Mouse (Mus musculus) spleen, adult 2 months (tissue): Measurements from ENCODE around the gene Hsd11b1. TPM values are rescaled to one million over a fixed set of nuclear protein-coding genes. Genes with fewer than 3 reads are reported as not detected.
A peak's percentile ranks its signal among the peaks of the same experiment; 100 is the strongest.

Experiments used
- DNase-seq, 2 experiments: peaks; one replicate each; pipeline versions ENCODE4 v3.0.0 to v3.0.0-alpha.2; 2012 to 2021; ENCODE audit warnings: low spot score in 2 of 2, low read depth in 1 of 2
- H3K27ac ChIP-seq: fragments of 200-500 bp; 2 replicates; pipeline ENCODE4 v1.5.1; 2012; ENCODE audit warnings: low read length, inconsistent platforms; ENCODE audit not compliant: insufficient read depth
- H3K27me3 ChIP-seq: fragments of 200-500 bp; 2 replicates; pipeline ENCODE4 v1.6.1; 2012; ENCODE audit warnings: mild to moderate bottlenecking, moderate library complexity, low read length, inconsistent platforms; ENCODE audit not compliant: control insufficient read depth, insufficient read depth
- H3K36me3 ChIP-seq: fragments of 200-500 bp; 2 replicates; pipeline ENCODE4 v1.6.1; 2012; ENCODE audit warnings: mild to moderate bottlenecking, low read length, inconsistent platforms; ENCODE audit not compliant: control insufficient read depth, insufficient read depth
- H3K4me1 ChIP-seq: fragments of 200-500 bp; 2 replicates; pipeline ENCODE4 v1.6.1; 2011; ENCODE audit warnings: inconsistent platforms; ENCODE audit not compliant: control insufficient read depth, insufficient read depth, insufficient read length
- H3K4me3 ChIP-seq: fragments of 200-500 bp; 2 replicates; pipeline ENCODE4 v1.5.1; 2011; ENCODE audit warnings: mild to moderate bottlenecking, inconsistent platforms; ENCODE audit not compliant: insufficient read depth, insufficient read length; ENCODE audit errors: extremely low read depth
- CTCF ChIP-seq: fragments of 200-500 bp; IDR thresholded peaks from 2 replicates; pipeline ENCODE4 v1.5.1; 2011; ENCODE audit warnings: mild to moderate bottlenecking, inconsistent platforms; ENCODE audit not compliant: insufficient read depth, insufficient read length, insufficient replicate concordance; ENCODE audit errors: extremely low read depth
- POLR2A ChIP-seq: fragments of 200-500 bp; IDR thresholded peaks from 2 replicates; pipeline ENCODE4 v1.6.1; 2011; ENCODE audit warnings: low read depth, low read length, inconsistent platforms
- WGBS: fragments of 180-500 bp; shearing (Covaris S2); methylation state at CpG from one replicate; pipeline ENCODE4 v1.1.7; 2018; 5-methylcytosine and 5-hydroxymethylcytosine counted together
- polyA plus RNA-seq: library from polyadenylated mRNA; depleted of rRNA; stranded (reverse); fragments of >200 nt; gene quantifications from 2 replicates; pipeline ENCODE4 v1.2.3, GENCODE M21; 2012

Hsd11b1 gene
- polyA plus RNA-seq, 1 experiment: 33.5 TPM

- no peaks in the 10 kb centered on the region for H3K36me3 ChIP-seq
- DNase-seq: no peak
- WGBS: 89% methylated on average over 2 of the region's 2 CpGs
- H3K4me3 ChIP-seq: no peak overlapping the region
- TF ChIP-seq POLR2A: no peak
- TF ChIP-seq CTCF: no peak
- H3K27me3 ChIP-seq: no peaks in the 10 kb centered on the region
- H3K27ac ChIP-seq: 0 out of 2 replicates have a peak overlapping the region, but pooled peaks have one; percentile 16
- H3K4me1 ChIP-seq: peaks cover 13% of the 10 kb centered on the region; the same call in 1 of the 2 replicates
These were observed 31.1 kb downstream of the Hsd11b1 start for GRCm38 (mm10) chr1:193232732-193233131.

GRCm38 (mm10) chr1:193230935-193231334 is 32.9 kb downstream of the Hsd11b1 start:
- no peak for DNase-seq
- H3K27me3 ChIP-seq: no peaks in the 10 kb centered on the region
- H3K4me3 ChIP-seq: no peak overlapping the region
- no peak overlapping the region; the same call in 1 of the 2 replicates for H3K27ac ChIP-seq
- H3K4me1 ChIP-seq: peaks cover 13% of the 10 kb centered on the region; the same call in 1 of the 2 replicates
- H3K36me3 ChIP-seq: no peaks in the 10 kb centered on the region
- TF ChIP-seq POLR2A (no peak), CTCF (no peak)
- 28% methylated on average over 5 of the region's 5 CpGs for WGBS

GRCm38 (mm10) chr1:193230531-193230930 is 33.3 kb downstream of the Hsd11b1 start:
- no peak overlapping the region for H3K4me3 ChIP-seq
- TF ChIP-seq POLR2A (no peak), CTCF (no peak)
- no peaks in the 10 kb centered on the region for H3K27me3 ChIP-seq
- no peak for DNase-seq
- H3K36me3 ChIP-seq: no peaks in the 10 kb centered on the region
- H3K27ac ChIP-seq: no peak overlapping the region
- WGBS: 66% methylated on average over 3 of the region's 3 CpGs
- H3K4me1 ChIP-seq: peaks cover 13% of the 10 kb centered on the region; the same call in 1 of the 2 replicates

GRCm38 (mm10) chr1:193229570-193229969 is 34.3 kb downstream of the Hsd11b1 start:
- Histone ChIP-seq H3K4me1 (peaks cover 9% of the 10 kb centered on the region; the same call in 1 of the 2 replicates), H3K27ac (no peak overlapping the region), H3K36me3 (no peaks in the 10 kb centered on the region), H3K4me3 (no peak overlapping the region), H3K27me3 (no peaks in the 10 kb centered on the region)
- 91% methylated on average over 5 of the region's 5 CpGs for WGBS
- TF ChIP-seq CTCF (no peak), POLR2A (no peak)
- DNase-seq: no peak

DNA sequence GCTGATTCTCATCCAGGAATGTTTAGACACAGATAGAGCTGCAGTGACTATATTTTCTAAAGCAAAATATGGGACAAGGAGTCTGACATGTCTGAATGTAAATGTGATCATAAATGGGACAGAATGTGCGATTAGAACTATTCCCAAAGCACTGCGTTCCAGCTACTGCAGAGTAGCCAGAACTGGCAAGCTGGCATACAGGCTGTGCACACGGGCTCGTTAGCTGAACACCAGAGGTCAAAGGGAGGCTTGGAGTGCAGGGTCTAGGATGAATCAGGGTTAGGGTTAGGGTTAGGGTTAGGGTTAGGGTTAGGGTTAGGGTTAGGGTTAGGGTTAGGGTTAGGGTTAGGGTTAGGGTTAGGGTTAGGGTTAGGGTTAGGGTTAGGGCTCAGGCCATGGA is 36.3 kb downstream of the Hsd11b1 start:
- WGBS: 92% methylated on average over 4 of the region's 4 CpGs
- DNase-seq: no peak
- TF ChIP-seq CTCF (no peak), POLR2A (no peak)
- Histone ChIP-seq H3K27me3 (no peaks in the 10 kb centered on the region), H3K4me3 (no peak overlapping the region), H3K4me1 (peaks cover 6% of the 10 kb centered on the region; the same call in 1 of the 2 replicates), H3K36me3 (peaks cover 1% of the 10 kb centered on the region; the same call in 1 of the 2 replicates), H3K27ac (no peak overlapping the region)

DNA sequence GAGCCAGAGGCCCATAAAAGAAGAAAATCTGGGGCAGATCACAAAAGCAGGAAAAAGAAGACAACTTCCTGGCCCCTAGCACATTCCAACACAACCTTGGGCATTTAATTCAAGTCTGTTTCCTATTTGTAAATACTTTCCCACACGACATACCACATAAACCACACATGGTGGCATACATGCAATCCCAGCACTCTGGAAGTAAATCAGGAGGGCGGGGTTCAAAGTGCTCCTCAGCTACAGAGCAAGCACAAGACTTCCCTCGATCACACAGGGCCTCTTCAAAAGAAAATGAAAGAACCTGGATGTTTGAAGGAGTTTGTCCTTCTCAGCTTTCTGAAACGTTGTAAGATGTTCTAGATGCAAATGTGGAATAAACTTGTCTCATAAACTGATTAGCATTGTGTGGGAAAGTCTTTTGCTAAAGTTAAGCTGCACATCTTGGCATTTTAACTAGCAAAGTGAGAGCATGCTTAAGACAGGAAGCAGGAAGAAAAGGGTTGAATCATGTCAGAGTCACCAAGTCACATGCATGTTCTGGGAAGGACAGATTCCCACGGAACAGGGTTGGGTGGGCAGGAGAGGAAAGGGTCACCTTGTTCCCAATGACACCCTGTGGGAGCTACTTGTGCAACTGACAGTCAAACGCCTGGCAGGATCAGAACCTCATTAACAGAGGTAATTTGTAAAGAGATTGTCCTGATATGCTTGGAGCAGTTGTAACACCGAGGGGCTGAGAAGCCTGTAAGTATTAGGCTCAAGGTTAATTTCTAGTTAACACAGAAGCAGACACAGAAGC is 37.0 kb downstream of the Hsd11b1 start:
- Histone ChIP-seq H3K4me3 (no peak overlapping the region), H3K27me3 (no peaks in the 10 kb centered on the region), H3K4me1 (peaks cover 6% of the 10 kb centered on the region; the same call in 1 of the 2 replicates), H3K27ac (no peak overlapping the region), H3K36me3 (peaks cover 1% of the 10 kb centered on the region; the same call in 1 of the 2 replicates)
- TF ChIP-seq POLR2A: no peak
- TF ChIP-seq CTCF: no peak
- DNase-seq: no peak
- WGBS: 51% methylated on average over 7 of the region's 7 CpGs

DNA sequence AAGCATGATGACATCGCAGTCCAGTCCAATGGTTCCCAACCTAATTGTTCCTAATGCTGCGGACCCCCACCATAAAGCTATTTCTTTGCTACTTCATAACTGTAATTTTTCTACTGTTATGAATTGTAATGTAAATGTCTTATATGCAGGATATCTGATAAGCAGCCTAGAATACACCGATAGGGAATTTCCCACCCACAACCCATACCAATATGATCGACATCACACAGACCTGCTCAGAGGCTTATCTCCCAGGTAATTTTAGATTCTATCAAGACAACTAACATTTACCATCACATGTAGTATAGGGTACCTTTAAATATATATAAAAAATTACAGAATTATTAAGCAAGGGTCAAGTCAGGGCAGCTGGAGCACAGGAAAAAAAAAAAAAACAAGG is 37.8 kb downstream of the Hsd11b1 start:
- Histone ChIP-seq H3K36me3 (peaks cover 1% of the 10 kb centered on the region; the same call in 1 of the 2 replicates), H3K4me3 (no peak overlapping the region), H3K4me1 (peaks cover 1% of the 10 kb centered on the region; the same call in 1 of the 2 replicates), H3K27ac (no peak overlapping the region), H3K27me3 (no peaks in the 10 kb centered on the region)
- DNase-seq: no peak
- TF ChIP-seq CTCF (no peak), POLR2A (no peak)
- 87% methylated on average over 4 of the region's 4 CpGs for WGBS
